Comparison of ENCODE assay signal across 8 mouse cellular contexts in genomic region chr4:132883561-132884063, GRCm38 (mm10). TPM values are rescaled to one million over a fixed set of nuclear protein-coding genes. Genes with fewer than 3 reads are reported as not detected.
A peak's percentile ranks its signal among the peaks of the same experiment; 100 is the strongest.
DNase-seq lines count a peak whose midpoint lies in the region; ATAC-seq and TF ChIP-seq lines count a peak whose summit lies in the region.

No protein-coding gene starts in this region.

- H3K27me3 ChIP-seq in kidney, postnatal 0 days (ENCODE audit: insufficient read depth, low read length) = no peaks in the 10 kb centered on the region
- no peaks in the 10 kb centered on the region for H3K27me3 ChIP-seq in G1E (ENCODE audit: insufficient read depth, low read length)
- no peaks in the 10 kb centered on the region for H3K27me3 ChIP-seq in forebrain, embryonic 13.5 days
- no peaks in the 10 kb centered on the region for H3K27me3 ChIP-seq in limb, embryonic 14.5 days (ENCODE audit: control insufficient read depth, insufficient read depth, low read length)
- no peaks in the 10 kb centered on the region for H3K27me3 ChIP-seq in neural tube, embryonic 11.5 days (ENCODE audit: control insufficient read depth, insufficient read depth, low read length)

- no peaks in the 10 kb centered on the region; the same call in 1 of the 2 replicates for H3K4me1 ChIP-seq in kidney, postnatal 0 days (replicated peaks; ENCODE audit: insufficient read depth, low read length)
- peaks cover 36% of the 10 kb centered on the region for H3K4me1 ChIP-seq in G1E (ENCODE audit: insufficient read depth, low read depth, low read length)
- peaks cover 22% of the 10 kb centered on the region for H3K4me1 ChIP-seq in forebrain, embryonic 13.5 days
- H3K4me1 ChIP-seq in limb, embryonic 14.5 days (ENCODE audit: control insufficient read depth, insufficient read depth, low read length) = peaks cover 14% of the 10 kb centered on the region
- peaks cover 2% of the 10 kb centered on the region; the same call in 1 of the 2 replicates for H3K4me1 ChIP-seq in neural tube, embryonic 11.5 days (ENCODE audit: control insufficient read depth, insufficient read depth, low read length)

- peak overlapping the region; percentile 94 for H3K4me3 ChIP-seq in kidney, postnatal 0 days (replicated peaks; ENCODE audit: low read depth, low read length)
- H3K4me3 ChIP-seq in G1E (ENCODE audit: low read depth, low read length) = peak overlapping the region; percentile 95
- peak overlapping the region; percentile 97 for H3K4me3 ChIP-seq in forebrain, embryonic 13.5 days
- H3K4me3 ChIP-seq in limb, embryonic 14.5 days (replicated peaks; ENCODE audit: low read length) = peak overlapping the region; percentile 98
- H3K4me3 ChIP-seq in neural tube, embryonic 11.5 days (ENCODE audit: low read depth, low read length) = peak overlapping the region; percentile 88

- H3K9ac ChIP-seq in kidney, postnatal 0 days (ENCODE audit: low read depth, low read length) = peak overlapping the region; percentile 93
- H3K9ac ChIP-seq in forebrain, embryonic 13.5 days = peak overlapping the region; percentile 96
- peak overlapping the region; percentile 93 for H3K9ac ChIP-seq in limb, embryonic 14.5 days (ENCODE audit: low read depth, low read length, severe bottlenecking)
- H3K9ac ChIP-seq in neural tube, embryonic 11.5 days (ENCODE audit: low read length) = peak overlapping the region; percentile 90

- H3K4me2 ChIP-seq in kidney, postnatal 0 days (ENCODE audit: low read length) = peak overlapping the region; percentile 92
- peak overlapping the region; percentile 89 for H3K4me2 ChIP-seq in forebrain, embryonic 13.5 days
- peak overlapping the region; percentile 81 for H3K4me2 ChIP-seq in limb, embryonic 14.5 days (replicated peaks; ENCODE audit: low read depth, low read length, severe bottlenecking)
- peak overlapping the region; percentile 69 for H3K4me2 ChIP-seq in neural tube, embryonic 11.5 days (ENCODE audit: low read depth)

- no peak for TF ChIP-seq CTCF in kidney, postnatal 0 days (IDR thresholded peaks at IDR 0.05; ENCODE audit: low read depth)
- no peak for TF ChIP-seq CTCF in G1E (IDR thresholded peaks at IDR 0.05; ENCODE audit: low read depth, low read length)

- under 1% methylated on average over 21 of the region's 21 CpGs for WGBS in kidney, postnatal 0 days
- 4% methylated on average over 21 of the region's 21 CpGs for WGBS in forebrain, embryonic 13.5 days
- WGBS in limb, embryonic 14.5 days = under 1% methylated on average over 20 of the region's 21 CpGs
- WGBS in neural tube, embryonic 11.5 days = 4% methylated on average over 21 of the region's 21 CpGs

- DNase-seq in kidney, postnatal 0 days (ENCODE audit: low spot score) = peak; percentile 52
- no peak for DNase-seq in kidney, adult 8-10 months
- DNase-seq in G1E (ENCODE audit: low spot score) = peak; percentile 38
- no peak for DNase-seq in limb, embryonic 14.5 days (ENCODE audit: low spot score)
- no peak for DNase-seq in neural tube, embryonic 11.5 days (ENCODE audit: low spot score)
- no peak for DNase-seq in left cerebral cortex, postnatal 25 days (ENCODE audit: low spot score in 2 of 2)
- no peak for DNase-seq in cerebellum, postnatal 36 days

- TF ChIP-seq POLR2A in limb, embryonic 14.5 days (IDR thresholded peaks at IDR 0.05; ENCODE audit: borderline replicate concordance, extremely low read depth, insufficient read depth, insufficient read length) = no peak

- no peaks in the 10 kb centered on the region for H3K36me3 ChIP-seq in kidney, postnatal 0 days (ENCODE audit: insufficient read depth, low read length)
- peaks cover 32% of the 10 kb centered on the region for H3K36me3 ChIP-seq in G1E (replicated peaks)
- peaks cover 15% of the 10 kb centered on the region for H3K36me3 ChIP-seq in forebrain, embryonic 13.5 days (ENCODE audit: poor library complexity, severe bottlenecking)
- H3K36me3 ChIP-seq in limb, embryonic 14.5 days (ENCODE audit: control insufficient read depth, insufficient read depth, low read length) = peaks cover 13% of the 10 kb centered on the region
- H3K36me3 ChIP-seq in neural tube, embryonic 11.5 days (ENCODE audit: control insufficient read depth, insufficient read depth, low read length) = no peaks in the 10 kb centered on the region; the same call in 1 of the 2 replicates

- H3K27ac ChIP-seq in kidney, postnatal 0 days = peak overlapping the region; percentile 89
- H3K27ac ChIP-seq in forebrain, embryonic 13.5 days = peak overlapping the region; percentile 67
- peak overlapping the region; percentile 77; the same call in 1 of the 2 replicates for H3K27ac ChIP-seq in limb, embryonic 14.5 days (replicated peaks; ENCODE audit: low read depth, low read length)
- H3K27ac ChIP-seq in neural tube, embryonic 11.5 days (ENCODE audit: low read depth, low read length) = peak overlapping the region; percentile 75; the same call in 1 of the 2 replicates

- no peak for ATAC-seq in kidney, postnatal 0 days (replicated peaks; ENCODE audit: low FRiP score, low read depth)
- ATAC-seq in G1E (ENCODE audit: extremely low read depth, insufficient number of reproducible peaks, low FRiP score, poor library complexity, severe bottlenecking) = no peak
- peak; percentile 1; the same call in 1 of the 2 replicates for ATAC-seq in forebrain, embryonic 13.5 days
- ATAC-seq in limb, embryonic 14.5 days (ENCODE audit: low FRiP score, low read depth) = no peak
- ATAC-seq in neural tube, embryonic 11.5 days (ENCODE audit: insufficient read depth, low FRiP score, low TSS enrichment) = no peak; the same call in 1 of the 2 replicates

- no peaks in the 10 kb centered on the region for H3K9me3 ChIP-seq in kidney, postnatal 0 days (replicated peaks; ENCODE audit: low read length)
- H3K9me3 ChIP-seq in G1E (replicated peaks) = no peaks in the 10 kb centered on the region
- H3K9me3 ChIP-seq in forebrain, embryonic 13.5 days (replicated peaks) = no peaks in the 10 kb centered on the region
- H3K9me3 ChIP-seq in limb, embryonic 14.5 days (ENCODE audit: control insufficient read depth, low read length) = no peaks in the 10 kb centered on the region
- no peaks in the 10 kb centered on the region for H3K9me3 ChIP-seq in neural tube, embryonic 11.5 days (ENCODE audit: control insufficient read depth, low read length)

- intact Hi-C loops in left cerebral cortex, postnatal 25 days (cut with DNase I) = loop anchor here (5.0 kb wide), 1 partner anchor 39 kb away; the partner anchor contains the start of gene Fam76a

RNA-seq across cellular contexts. Expression of gene Stx12, which starts 0.7 kb away (rescaled TPM):
- 59.5 and 60.7 TPM in 2 replicates for polyA plus RNA-seq in kidney, postnatal 0 days (2015; fragmentation: Nextera tagmentation; extraction: Ambion mirVana)
- total RNA-seq in G1E (2014; fragmentation: Nextera tagmentation) = 34.8 and 36.9 TPM in 2 replicates
- total RNA-seq in G1E (2017) = 35.2 and 39.6 TPM in 2 replicates
- 6.6 and 6.7 TPM in 2 replicates for polyA plus RNA-seq in G1E (2012)
- polyA plus RNA-seq in forebrain, embryonic 13.5 days (2015; fragmentation: Nextera tagmentation; extraction: Ambion mirVana) = 116 and 119 TPM in 2 replicates
- 54.2 and 57.3 TPM in 2 replicates for polyA plus RNA-seq in limb, embryonic 14.5 days (2012; rRNA removed)
- 64.6 and 65.2 TPM in 2 replicates for polyA plus RNA-seq in limb, embryonic 14.5 days (2014; fragmentation: Nextera tagmentation; extraction: Ambion mirVana)
- 96.1 and 103 TPM in 2 replicates for polyA plus RNA-seq in neural tube, embryonic 11.5 days (2014; fragmentation: Nextera tagmentation; extraction: Ambion mirVana)
- total RNA-seq in left cerebral cortex, postnatal 25 days (2021) = 10 to 100 TPM; 98.7 to 100.0 TPM

RNA-seq across cellular contexts. Expression of gene Fam76a, which starts 38.7 kb away (rescaled TPM):
- 44.8 and 47.1 TPM in 2 replicates for polyA plus RNA-seq in kidney, postnatal 0 days (2015; fragmentation: Nextera tagmentation; extraction: Ambion mirVana)
- 24.2 and 25.9 TPM in 2 replicates for total RNA-seq in G1E (2014; fragmentation: Nextera tagmentation)
- 28.3 and 39.8 TPM in 2 replicates for total RNA-seq in G1E (2017)
- 15.4 and 16.2 TPM in 2 replicates for polyA plus RNA-seq in G1E (2012)
- 35.2 and 43.5 TPM in 2 replicates for polyA plus RNA-seq in forebrain, embryonic 13.5 days (2015; fragmentation: Nextera tagmentation; extraction: Ambion mirVana)
- polyA plus RNA-seq in limb, embryonic 14.5 days (2012; rRNA removed) = 19.0 and 19.1 TPM in 2 replicates
- polyA plus RNA-seq in limb, embryonic 14.5 days (2014; fragmentation: Nextera tagmentation; extraction: Ambion mirVana) = 48.3 and 57.1 TPM in 2 replicates
- 28.2 and 28.4 TPM in 2 replicates for polyA plus RNA-seq in neural tube, embryonic 11.5 days (2014; fragmentation: Nextera tagmentation; extraction: Ambion mirVana)
- 10 to 100 TPM; 45.8 to 55.0 TPM for total RNA-seq in left cerebral cortex, postnatal 25 days (2021)

RNA-seq across cellular contexts. Expression of gene Ppp1r8, which starts 40.6 kb away (rescaled TPM):
- 37.5 and 37.8 TPM in 2 replicates for polyA plus RNA-seq in kidney, postnatal 0 days (2015; fragmentation: Nextera tagmentation; extraction: Ambion mirVana)
- total RNA-seq in G1E (2014; fragmentation: Nextera tagmentation) (52.9 and 58.8 TPM in 2 replicates), G1E (2017) (69.7 and 73.5 TPM in 2 replicates)
- 42.8 and 52.6 TPM in 2 replicates for polyA plus RNA-seq in G1E (2012)
- 62.5 and 70.5 TPM in 2 replicates for polyA plus RNA-seq in forebrain, embryonic 13.5 days (2015; fragmentation: Nextera tagmentation; extraction: Ambion mirVana)
- polyA plus RNA-seq in limb, embryonic 14.5 days (2012; rRNA removed) = 79.7 and 91.6 TPM in 2 replicates
- 66.2 and 68.0 TPM in 2 replicates for polyA plus RNA-seq in limb, embryonic 14.5 days (2014; fragmentation: Nextera tagmentation; extraction: Ambion mirVana)
- 82.7 and 101 TPM in 2 replicates for polyA plus RNA-seq in neural tube, embryonic 11.5 days (2014; fragmentation: Nextera tagmentation; extraction: Ambion mirVana)
- 10 to 100 TPM; 43.9 to 45.2 TPM for total RNA-seq in left cerebral cortex, postnatal 25 days (2021)

Comparison
In these comparisons a context has a peak if more than half of its experiments do, and no peak if none do; other contexts are left out.
1. DNase-seq: peak in kidney, postnatal 0 days (single experiment) and G1E (single experiment); none in kidney, adult 8-10 months (0 of 2), limb, embryonic 14.5 days (single experiment), neural tube, embryonic 11.5 days (single experiment), left cerebral cortex, postnatal 25 days (0 of 2) and cerebellum, postnatal 36 days (0 of 2).
2. Peak in every context shown above with its lines, with median percentiles within 50 percentile points of each other: H3K27ac ChIP-seq, H3K4me2 ChIP-seq, H3K4me3 ChIP-seq and H3K9ac ChIP-seq.